Mouse (Mus musculus) adrenal gland (tissue): ENCODE measurements around the gene Usp37.

Experiments
- microRNA-seq, 2 experiments: library from miRNA; unstranded; fragments of <30 nt; microRNA quantifications; one replicate each; pipeline ENCODE4; 2019

Gene Usp37

Small RNA genes lying within 50 kb of the gene (microRNA-seq; reads per million reads assigned to microRNA genes)
- gene Gm25035 (0 reads per million in 2 experiments), gene Mir26b (20,101 to 27,654 reads per million in 2 experiments)
